Mouse (Mus musculus): ENCODE measurements around the gene Krtdap. TPM values are rescaled to one million over a fixed set of nuclear protein-coding genes. Genes with fewer than 3 reads are reported as not detected.

Krtdap gene
- polyA plus RNA-seq, 1 experiment from 2014 or later = 0.27 TPM

DNA sequence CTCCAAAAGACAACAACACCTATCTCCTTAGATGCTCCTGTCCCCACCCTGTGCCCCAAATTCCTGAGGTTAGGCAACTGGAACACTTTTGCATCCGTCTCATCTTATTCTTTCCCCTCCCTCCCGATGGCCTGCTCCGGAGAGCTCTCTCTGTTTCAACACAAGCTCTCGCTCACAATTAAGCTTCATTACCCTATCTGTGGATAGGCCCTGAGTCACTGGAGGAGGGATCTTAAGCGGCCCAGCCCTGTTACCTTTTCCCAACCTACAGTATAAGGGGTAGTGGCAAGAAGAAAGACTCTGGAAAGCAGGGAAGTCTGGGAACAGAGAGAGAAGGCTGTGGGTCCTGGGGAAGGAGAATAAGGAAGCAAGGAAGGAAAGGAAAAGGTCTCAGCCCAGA is 24.2 kb upstream of the Krtdap start, which contains the start of gene Dmkn:
Gene Dmkn, plus strand, starts transcription at position 301 of the 400 bp plus-strand sequence.
- peaks cover 19% of the 10 kb centered on the region for H3K27me3 ChIP-seq
- DNase-seq = no peak
- H3K27ac ChIP-seq = no peak within 1 kb of the TSS
- WGBS (ENCODE audit: insufficient replicate concordance) = 50% methylated on average over 5 of the region's 5 CpGs
- ATAC-seq (ENCODE audit: low read depth) = no peak
- H3K4me2 ChIP-seq = no peak within 1 kb of the TSS
- peaks cover 20% of the 10 kb centered on the region for H3K4me1 ChIP-seq (replicated peaks)
- no peak within 1 kb of the TSS for H3K9ac ChIP-seq
- no peaks in the 10 kb centered on the region for H3K36me3 ChIP-seq
- no peaks in the 10 kb centered on the region for H3K9me3 ChIP-seq (replicated peaks)
- H3K4me3 ChIP-seq (replicated peaks) = no peak within 1 kb of the TSS

- no peak for ATAC-seq (ENCODE audit: low read depth)
- Histone ChIP-seq H3K27me3 (peaks cover 26% of the 10 kb centered on the region), H3K9ac (no peak overlapping the region), H3K4me2 (no peak overlapping the region), H3K4me3 (replicated peaks) (no peak overlapping the region), H3K36me3 (no peaks in the 10 kb centered on the region), H3K4me1 (replicated peaks) (peaks cover 17% of the 10 kb centered on the region), H3K9me3 (replicated peaks) (no peaks in the 10 kb centered on the region), H3K27ac (no peak overlapping the region)
- WGBS (ENCODE audit: insufficient replicate concordance) = 37% methylated on average over 11 of the region's 11 CpGs
- DNase-seq = no peak
Measured at GRCm38 (mm10) chr7:30765173-30765572, 22.5 kb upstream of the Krtdap start.

- H3K4me1 ChIP-seq (replicated peaks) = peaks cover 10% of the 10 kb centered on the region
- DNase-seq (no peak), ATAC-seq (ENCODE audit: low read depth) (no peak)
- H3K36me3 ChIP-seq = no peaks in the 10 kb centered on the region
- no peak overlapping the region for H3K9ac ChIP-seq
- no peak overlapping the region for H3K27ac ChIP-seq
- H3K27me3 ChIP-seq = peaks cover 26% of the 10 kb centered on the region
- 70% methylated on average over 4 of the region's 4 CpGs for WGBS (ENCODE audit: insufficient replicate concordance)
- no peak overlapping the region for H3K4me3 ChIP-seq (replicated peaks)
- H3K9me3 ChIP-seq (replicated peaks) = no peaks in the 10 kb centered on the region
- H3K4me2 ChIP-seq = no peak overlapping the region
Measured at GRCm38 (mm10) chr7:30766408-30766807, 21.3 kb upstream of the Krtdap start.

GRCm38 (mm10) chr7:30769236-30769635 is 18.5 kb upstream of the Krtdap start:
- no peak overlapping the region for H3K27ac ChIP-seq
- WGBS (ENCODE audit: insufficient replicate concordance) = 28% methylated on average over 9 of the region's 9 CpGs
- H3K9me3 ChIP-seq (replicated peaks) = no peaks in the 10 kb centered on the region
- peaks cover 20% of the 10 kb centered on the region for H3K27me3 ChIP-seq
- H3K9ac ChIP-seq = no peak overlapping the region
- H3K4me3 ChIP-seq (replicated peaks) = no peak overlapping the region
- ATAC-seq (ENCODE audit: low read depth) = no peak
- H3K4me2 ChIP-seq = no peak overlapping the region
- no peaks in the 10 kb centered on the region for H3K36me3 ChIP-seq
- no peak for DNase-seq
- no peaks in the 10 kb centered on the region for H3K4me1 ChIP-seq (replicated peaks)

- no peak overlapping the region for H3K9ac ChIP-seq
- H3K9me3 ChIP-seq (replicated peaks) = no peaks in the 10 kb centered on the region
- no peaks in the 10 kb centered on the region for H3K27me3 ChIP-seq
- 72% methylated on average over 9 of the region's 9 CpGs for WGBS (ENCODE audit: insufficient replicate concordance)
- no peak overlapping the region for H3K4me3 ChIP-seq (replicated peaks)
- no peak overlapping the region for H3K4me2 ChIP-seq
- H3K36me3 ChIP-seq = no peaks in the 10 kb centered on the region
- no peaks in the 10 kb centered on the region for H3K4me1 ChIP-seq (replicated peaks)
- no peak overlapping the region for H3K27ac ChIP-seq
- DNase-seq (no peak), ATAC-seq (ENCODE audit: low read depth) (no peak)
Measured at GRCm38 (mm10) chr7:30776104-30776503, 11.6 kb upstream of the Krtdap start.

- DNase-seq = no peak
- ATAC-seq (ENCODE audit: low read depth) = no peak
- Histone ChIP-seq H3K4me2 (no peak overlapping the region), H3K4me1 (replicated peaks) (no peaks in the 10 kb centered on the region), H3K36me3 (no peaks in the 10 kb centered on the region), H3K9ac (no peak overlapping the region), H3K9me3 (replicated peaks) (no peaks in the 10 kb centered on the region), H3K27ac (no peak overlapping the region), H3K4me3 (replicated peaks) (no peak overlapping the region), H3K27me3 (no peaks in the 10 kb centered on the region)
- WGBS (ENCODE audit: insufficient replicate concordance) = 50% methylated on average over 7 of the region's 7 CpGs
Measured at GRCm38 (mm10) chr7:30777081-30777579, 10.6 kb upstream of the Krtdap start.

- WGBS (ENCODE audit: insufficient replicate concordance) = 33% methylated on average over 1 of the region's 1 CpGs
- Histone ChIP-seq H3K4me3 (replicated peaks) (no peak overlapping the region), H3K27me3 (no peaks in the 10 kb centered on the region), H3K4me1 (replicated peaks) (no peaks in the 10 kb centered on the region), H3K9ac (no peak overlapping the region), H3K27ac (no peak overlapping the region), H3K36me3 (no peaks in the 10 kb centered on the region), H3K4me2 (no peak overlapping the region), H3K9me3 (replicated peaks) (no peaks in the 10 kb centered on the region)
- ATAC-seq (ENCODE audit: low read depth) (no peak), DNase-seq (no peak)
Measured at GRCm38 (mm10) chr7:30777911-30778310, 9.8 kb upstream of the Krtdap start.

DNA sequence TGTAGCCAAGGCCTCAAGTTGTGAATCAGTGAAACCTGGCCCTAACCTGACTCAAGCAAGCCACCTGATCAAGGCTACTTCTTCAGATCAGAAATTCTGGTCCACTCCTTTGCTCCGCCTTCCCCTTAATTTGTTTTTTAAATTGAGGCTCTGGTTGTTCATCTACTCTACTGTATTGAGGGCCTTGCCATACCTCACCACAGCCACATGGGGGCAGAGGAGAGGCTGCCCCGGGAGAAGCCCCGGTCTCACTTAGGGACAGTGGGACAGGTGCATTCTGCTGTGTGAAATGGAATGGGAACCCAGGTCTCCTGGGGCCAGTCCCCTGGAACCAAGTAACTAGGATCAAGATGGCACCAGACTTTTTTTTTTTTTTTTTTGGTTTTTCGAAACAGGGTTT is 5.9 kb upstream of the Krtdap start:
- no peaks in the 10 kb centered on the region for H3K4me1 ChIP-seq (replicated peaks)
- H3K27ac ChIP-seq = no peak overlapping the region
- no peaks in the 10 kb centered on the region for H3K36me3 ChIP-seq
- H3K9ac ChIP-seq = no peak overlapping the region
- H3K4me3 ChIP-seq (replicated peaks) = no peak overlapping the region
- no peak for ATAC-seq (ENCODE audit: low read depth)
- DNase-seq = no peak
- WGBS (ENCODE audit: insufficient replicate concordance) = 36% methylated on average over 4 of the region's 4 CpGs
- no peak overlapping the region for H3K4me2 ChIP-seq
- no peaks in the 10 kb centered on the region for H3K27me3 ChIP-seq
- no peaks in the 10 kb centered on the region for H3K9me3 ChIP-seq (replicated peaks)

DNA sequence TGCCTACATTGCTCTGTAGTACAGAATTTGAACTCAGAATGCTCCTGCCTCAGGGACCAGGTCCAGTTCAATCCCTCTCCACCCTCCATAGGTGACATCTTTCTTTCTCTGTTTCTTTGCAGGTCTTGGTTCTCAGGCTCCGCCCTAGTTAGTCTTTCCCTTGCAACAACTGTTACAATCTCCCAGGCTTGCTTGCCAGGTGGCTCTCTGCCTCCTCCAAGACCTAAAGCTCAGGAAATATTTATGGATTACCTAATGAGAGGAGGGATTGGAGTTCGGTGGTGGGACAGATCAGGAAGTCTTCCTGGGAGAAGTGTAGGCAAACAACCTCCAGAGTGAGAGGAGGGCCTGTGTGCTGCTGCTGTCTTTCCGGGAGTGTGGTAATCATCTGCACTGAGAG is 5.0 kb upstream of the Krtdap start:
- Histone ChIP-seq H3K27ac (no peak overlapping the region), H3K9me3 (replicated peaks) (no peaks in the 10 kb centered on the region), H3K4me1 (replicated peaks) (no peaks in the 10 kb centered on the region), H3K27me3 (no peaks in the 10 kb centered on the region), H3K36me3 (no peaks in the 10 kb centered on the region), H3K9ac (no peak overlapping the region), H3K4me2 (no peak overlapping the region), H3K4me3 (replicated peaks) (no peak overlapping the region)
- no peak for DNase-seq
- no peak for ATAC-seq (ENCODE audit: low read depth)
- WGBS (ENCODE audit: insufficient replicate concordance) = 57% methylated on average over 3 of the region's 3 CpGs

GRCm38 (mm10) chr7:30785154-30785553 is 2.5 kb upstream of the Krtdap start:
- WGBS (ENCODE audit: insufficient replicate concordance) = 33% methylated on average over 1 of the region's 1 CpGs
- ATAC-seq (ENCODE audit: low read depth) (no peak), DNase-seq (no peak)
- Histone ChIP-seq H3K27me3 (0 out of 2 replicates have a peak, but pooled peaks cover 3% of the 10 kb centered on the region), H3K4me2 (no peak overlapping the region), H3K4me3 (replicated peaks) (no peak overlapping the region), H3K27ac (no peak overlapping the region), H3K36me3 (no peaks in the 10 kb centered on the region), H3K4me1 (replicated peaks) (no peaks in the 10 kb centered on the region), H3K9ac (no peak overlapping the region), H3K9me3 (replicated peaks) (no peaks in the 10 kb centered on the region)

DNA sequence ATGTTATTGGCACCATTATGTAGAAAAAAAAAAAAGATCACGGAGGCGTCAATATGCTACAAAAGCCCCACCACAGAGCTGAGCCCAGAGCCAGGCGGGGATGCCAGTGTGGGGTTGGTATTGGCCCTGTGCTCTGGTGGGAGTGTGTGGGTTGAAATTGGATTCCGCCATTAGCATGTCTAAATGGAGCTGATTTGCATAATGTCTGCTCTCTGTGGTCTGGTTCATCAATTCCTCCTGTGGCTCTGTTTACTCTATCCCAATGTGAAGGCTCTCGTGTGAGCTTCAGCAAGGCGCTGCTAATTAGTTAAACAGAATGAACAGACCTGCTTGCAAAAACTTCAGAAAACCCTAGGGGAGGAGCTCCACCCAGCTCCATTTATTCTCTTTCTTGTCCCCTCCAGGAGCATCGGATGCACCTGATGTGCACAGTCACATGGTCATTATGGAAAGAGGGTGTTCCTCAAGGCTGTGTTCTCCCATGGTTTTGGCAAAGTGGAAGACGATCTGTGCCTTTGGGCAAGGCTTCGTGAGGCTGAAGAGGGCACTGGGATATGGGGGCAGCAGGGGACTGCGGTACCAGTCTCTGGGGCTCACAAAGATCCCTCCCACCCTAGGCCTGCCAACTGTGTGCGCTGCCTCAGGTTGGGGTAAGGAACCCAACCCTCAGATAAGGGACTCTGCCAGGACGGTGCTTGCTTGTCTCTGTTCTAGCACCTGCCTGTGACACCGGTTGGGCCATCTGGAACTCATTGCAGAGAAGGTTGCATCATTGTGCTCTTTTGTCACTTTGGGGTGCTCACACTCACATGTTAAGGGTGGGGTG is 1.8 kb upstream of the Krtdap start:
- DNase-seq (no peak), ATAC-seq (ENCODE audit: low read depth) (no peak)
- Histone ChIP-seq H3K4me3 (replicated peaks) (no peak overlapping the region), H3K9ac (no peak overlapping the region), H3K36me3 (no peaks in the 10 kb centered on the region), H3K27me3 (0 out of 2 replicates have a peak, but pooled peaks cover 3% of the 10 kb centered on the region), H3K4me2 (no peak overlapping the region), H3K27ac (no peak overlapping the region), H3K4me1 (replicated peaks) (no peaks in the 10 kb centered on the region), H3K9me3 (replicated peaks) (no peaks in the 10 kb centered on the region)
- 63% methylated on average over 13 of the region's 13 CpGs for WGBS (ENCODE audit: insufficient replicate concordance)

DNA sequence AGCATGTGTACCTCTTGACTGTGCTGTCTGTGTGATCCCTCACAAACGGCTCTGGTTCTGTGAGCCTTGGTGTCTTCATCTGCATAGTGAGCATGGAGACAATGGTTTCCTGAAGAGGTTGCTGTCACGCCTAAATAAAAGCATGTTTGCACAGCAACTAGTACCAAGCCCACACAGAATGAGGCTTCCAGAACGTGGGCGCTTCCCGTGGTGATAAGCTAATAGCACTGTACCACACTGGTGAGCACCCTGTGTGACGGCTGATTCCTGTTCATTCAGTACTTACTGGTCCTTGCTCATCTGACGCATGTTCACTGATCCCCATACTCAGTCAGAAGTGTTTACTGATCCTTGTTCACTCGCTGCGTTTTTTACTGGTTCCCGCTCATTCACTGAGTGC is 2.4 kb downstream of the Krtdap start:
- Histone ChIP-seq H3K9me3 (replicated peaks) (no peaks in the 10 kb centered on the region), H3K4me3 (replicated peaks) (no peak overlapping the region), H3K4me1 (replicated peaks) (no peaks in the 10 kb centered on the region), H3K36me3 (no peaks in the 10 kb centered on the region), H3K27me3 (0 out of 2 replicates have a peak, but pooled peaks cover 3% of the 10 kb centered on the region), H3K9ac (no peak overlapping the region), H3K4me2 (no peak overlapping the region), H3K27ac (no peak overlapping the region)
- 62% methylated on average over 10 of the region's 10 CpGs for WGBS (ENCODE audit: insufficient replicate concordance)
- DNase-seq = no peak
- no peak for ATAC-seq (ENCODE audit: low read depth)
